Mouse (Mus musculus): ENCODE results near the gene Gna12. TPM values are rescaled to one million over a fixed set of nuclear protein-coding genes. Genes with fewer than 3 reads are reported as not detected.

Gene Gna12
- total and polyA plus RNA-seq, 2 experiments from 2014 or later: 13.9 to 132 TPM

DNA sequence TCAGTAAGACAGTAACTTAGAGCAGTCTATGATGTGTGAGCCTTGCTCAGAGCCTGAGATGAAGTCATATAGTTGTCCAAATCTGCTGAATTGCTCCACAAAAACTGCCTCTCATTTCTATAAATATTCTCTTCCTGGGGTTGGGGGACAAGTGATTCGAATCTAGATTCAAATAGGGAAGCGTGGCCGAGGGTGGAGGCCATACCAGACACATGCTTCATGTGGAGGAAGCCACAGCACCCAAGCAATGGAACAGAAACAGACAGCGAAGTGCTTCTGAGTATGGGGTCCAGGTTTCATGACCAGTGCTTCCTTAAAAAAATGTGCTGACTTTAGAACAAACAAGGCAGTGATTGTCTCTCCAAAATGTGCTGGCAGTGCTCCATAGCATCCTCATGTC lies 11.7 kb upstream of the Gna12 start:
- WGBS: 60% methylated on average over 4 of the region's 4 CpGs
- no peak overlapping the region for H3K9ac ChIP-seq (replicated peaks; ENCODE audit: low read depth, low read length)
- no peaks in the 10 kb centered on the region for H3K36me3 ChIP-seq (replicated peaks; ENCODE audit: control insufficient read depth, insufficient read depth, low read length)
- no peak overlapping the region for H3K4me2 ChIP-seq (ENCODE audit: low read depth, low read length)
- no peak overlapping the region for H3K27ac ChIP-seq (ENCODE audit: low read depth)
- H3K27me3 ChIP-seq (ENCODE audit: control insufficient read depth, insufficient read depth, low read length): no peaks in the 10 kb centered on the region
- no peak for TF ChIP-seq EP300 (IDR thresholded peaks at IDR 0.05; ENCODE audit: low read depth)
- TF ChIP-seq CTCF (IDR thresholded peaks at IDR 0.05; ENCODE audit: low read depth): no peak
- ATAC-seq (ENCODE audit: insufficient read depth, low read depth) (no peak), DNase-seq (ENCODE audit: low spot score) (no peak)
- no peaks in the 10 kb centered on the region for H3K9me3 ChIP-seq (replicated peaks; ENCODE audit: control insufficient read depth, low read length)
- no peaks in the 10 kb centered on the region for H3K4me1 ChIP-seq (ENCODE audit: control insufficient read depth, insufficient read depth)
- H3K4me3 ChIP-seq (ENCODE audit: low read depth, low read length): no peak overlapping the region

DNA sequence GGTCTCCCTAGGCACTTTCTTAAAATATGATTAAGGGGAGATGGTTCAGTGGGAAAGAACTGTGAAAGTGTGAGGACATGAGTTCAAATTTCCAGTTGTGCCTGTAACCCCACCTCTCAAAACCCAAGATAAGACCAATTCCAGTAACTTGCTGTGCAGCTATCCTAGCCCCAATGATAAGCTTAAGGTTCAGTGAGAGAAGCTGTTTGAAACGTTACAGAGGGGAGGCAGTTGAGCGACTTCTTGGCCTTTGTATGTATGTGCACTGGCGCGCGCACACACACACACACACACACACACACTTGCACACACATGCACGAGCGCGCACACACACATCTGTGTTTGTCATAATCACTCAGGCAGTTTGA lies 817 bp upstream of the Gna12 start:
- ATAC-seq (ENCODE audit: insufficient read depth, low read depth) (no peak), DNase-seq (ENCODE audit: low spot score) (no peak)
- H3K4me2 ChIP-seq (ENCODE audit: low read depth, low read length): peak overlapping the region; percentile 41; the same call in 1 of the 2 replicates
- no peaks in the 10 kb centered on the region for H3K27me3 ChIP-seq (ENCODE audit: control insufficient read depth, insufficient read depth, low read length)
- no peak overlapping the region for H3K27ac ChIP-seq (ENCODE audit: low read depth)
- H3K9ac ChIP-seq (replicated peaks; ENCODE audit: low read depth, low read length): no peak overlapping the region
- TF ChIP-seq EP300 (IDR thresholded peaks at IDR 0.05; ENCODE audit: low read depth) (no peak), CTCF (IDR thresholded peaks at IDR 0.05; ENCODE audit: low read depth) (no peak)
- H3K9me3 ChIP-seq (replicated peaks; ENCODE audit: control insufficient read depth, low read length): no peaks in the 10 kb centered on the region
- 77% methylated on average over 8 of the region's 8 CpGs for WGBS
- peak overlapping the region; percentile 4; the same call in 1 of the 2 replicates for H3K4me3 ChIP-seq (ENCODE audit: low read depth, low read length)
- 0 out of 2 replicates have a peak, but pooled peaks cover 2% of the 10 kb centered on the region for H3K36me3 ChIP-seq (replicated peaks; ENCODE audit: control insufficient read depth, insufficient read depth, low read length)
- peaks cover 31% of the 10 kb centered on the region for H3K4me1 ChIP-seq (ENCODE audit: control insufficient read depth, insufficient read depth)

GRCm38 (mm10) chr5:140829911-140830294 lies 328 bp downstream of the Gna12 start:
- no peak for TF ChIP-seq CTCF (IDR thresholded peaks at IDR 0.05; ENCODE audit: low read depth)
- TF ChIP-seq EP300 (IDR thresholded peaks at IDR 0.05; ENCODE audit: low read depth): no peak

GRCm38 (mm10) chr5:140829081-140829910 lies 935 bp downstream of the Gna12 start:
- TF ChIP-seq CTCF (IDR thresholded peaks at IDR 0.05; ENCODE audit: low read depth): peak; percentile 21; the same call in 1 of the 2 replicates
- no peak for TF ChIP-seq EP300 (IDR thresholded peaks at IDR 0.05; ENCODE audit: low read depth)
- Histone ChIP-seq H3K36me3 (replicated peaks; ENCODE audit: control insufficient read depth, insufficient read depth, low read length) (peaks cover 9% of the 10 kb centered on the region; the same call in 1 of the 2 replicates), H3K27me3 (ENCODE audit: control insufficient read depth, insufficient read depth, low read length) (no peaks in the 10 kb centered on the region), H3K4me3 (ENCODE audit: low read depth, low read length) (peak overlapping the region; percentile 81), H3K4me1 (ENCODE audit: control insufficient read depth, insufficient read depth) (peaks cover 43% of the 10 kb centered on the region), H3K4me2 (ENCODE audit: low read depth, low read length) (peak overlapping the region; percentile 94), H3K9ac (replicated peaks; ENCODE audit: low read depth, low read length) (peak overlapping the region; percentile 81), H3K9me3 (replicated peaks; ENCODE audit: control insufficient read depth, low read length) (no peaks in the 10 kb centered on the region), H3K27ac (ENCODE audit: low read depth) (peak overlapping the region; percentile 90)
- 27% methylated on average over 18 of the region's 18 CpGs for WGBS
- no peak for DNase-seq (ENCODE audit: low spot score)
- ATAC-seq (ENCODE audit: insufficient read depth, low read depth): no peak

More at GRCm38 (mm10) chr5:140829911-140830294, 328 bp downstream of the Gna12 start:
- peaks cover 9% of the 10 kb centered on the region; the same call in 1 of the 2 replicates for H3K36me3 ChIP-seq (replicated peaks; ENCODE audit: control insufficient read depth, insufficient read depth, low read length)
- peak overlapping the region; percentile 90 for H3K27ac ChIP-seq (ENCODE audit: low read depth)
- no peak; the same call in 1 of the 2 replicates for ATAC-seq (ENCODE audit: insufficient read depth, low read depth)
- WGBS: under 1% methylated on average over 32 of the region's 58 CpGs
- H3K27me3 ChIP-seq (ENCODE audit: control insufficient read depth, insufficient read depth, low read length): no peaks in the 10 kb centered on the region
- H3K4me3 ChIP-seq (ENCODE audit: low read depth, low read length): peak overlapping the region; percentile 81
- no peaks in the 10 kb centered on the region for H3K9me3 ChIP-seq (replicated peaks; ENCODE audit: control insufficient read depth, low read length)
- peak overlapping the region; percentile 81 for H3K9ac ChIP-seq (replicated peaks; ENCODE audit: low read depth, low read length)
- H3K4me2 ChIP-seq (ENCODE audit: low read depth, low read length): peak overlapping the region; percentile 94
- no peak for DNase-seq (ENCODE audit: low spot score)
- H3K4me1 ChIP-seq (ENCODE audit: control insufficient read depth, insufficient read depth): peaks cover 38% of the 10 kb centered on the region

- peaks cover 45% of the 10 kb centered on the region for H3K4me1 ChIP-seq (ENCODE audit: control insufficient read depth, insufficient read depth)
- peak overlapping the region; percentile 28; the same call in 1 of the 2 replicates for H3K9ac ChIP-seq (replicated peaks; ENCODE audit: low read depth, low read length)
Measured at GRCm38 (mm10) chr5:140828363-140828762, 1.9 kb downstream of the Gna12 start.

More at GRCm38 (mm10) chr5:140828363-140828762, 1.9 kb downstream of the Gna12 start:
- Histone ChIP-seq H3K27ac (ENCODE audit: low read depth) (peak overlapping the region; percentile 90), H3K9me3 (replicated peaks; ENCODE audit: control insufficient read depth, low read length) (no peaks in the 10 kb centered on the region), H3K4me3 (ENCODE audit: low read depth, low read length) (peak overlapping the region; percentile 81), H3K4me2 (ENCODE audit: low read depth, low read length) (peak overlapping the region; percentile 94), H3K36me3 (replicated peaks; ENCODE audit: control insufficient read depth, insufficient read depth, low read length) (peaks cover 9% of the 10 kb centered on the region; the same call in 1 of the 2 replicates), H3K27me3 (ENCODE audit: control insufficient read depth, insufficient read depth, low read length) (no peaks in the 10 kb centered on the region)
- DNase-seq (ENCODE audit: low spot score): no peak
- 26% methylated on average over 2 of the region's 2 CpGs for WGBS
- TF ChIP-seq EP300 (IDR thresholded peaks at IDR 0.05; ENCODE audit: low read depth): no peak
- no peak for TF ChIP-seq CTCF (IDR thresholded peaks at IDR 0.05; ENCODE audit: low read depth)
- ATAC-seq (ENCODE audit: insufficient read depth, low read depth): no peak
